In the genomic region with DNA sequence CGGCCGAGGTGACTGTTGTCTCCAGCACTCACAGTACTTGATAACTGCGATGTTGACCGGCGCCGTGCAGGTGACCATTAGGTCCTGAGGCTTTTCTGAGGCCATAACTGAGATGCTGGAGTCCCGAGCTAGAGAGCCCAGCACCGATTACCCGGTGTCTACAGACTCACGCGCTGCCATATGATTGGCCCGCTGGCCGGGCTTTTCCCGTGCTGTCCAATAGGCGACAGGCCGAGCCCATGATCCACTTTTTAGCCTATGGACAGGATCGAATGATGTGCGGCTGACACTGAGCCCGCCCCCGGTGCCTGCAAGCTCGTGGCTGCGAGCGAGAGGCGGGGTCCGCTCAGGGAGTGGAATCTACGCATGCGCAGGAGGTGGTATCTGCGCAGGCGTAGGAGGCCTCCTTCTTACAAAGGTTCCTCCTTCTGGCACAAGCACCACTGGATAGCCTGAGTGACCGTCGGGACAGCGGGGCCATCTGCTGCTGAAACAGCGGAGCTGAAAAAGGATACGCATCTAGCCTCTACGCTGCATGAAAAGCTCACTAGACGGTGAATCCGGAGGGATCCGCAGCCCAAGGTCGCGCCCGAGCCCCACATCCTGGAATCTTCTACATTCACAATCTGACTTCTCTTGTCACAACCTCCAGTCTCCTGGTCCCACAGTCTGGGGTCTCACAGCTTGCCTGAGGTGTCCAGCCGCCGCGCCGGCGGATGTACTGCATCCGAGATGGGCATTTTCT, we compare ENCODE assay signal across 1 mouse cellular context.
TF ChIP-seq lines count a peak whose summit lies in the region.

Mvd (minus strand) TSS at position 161 of the 745 bp plus-strand sequence.

TF ChIP-seq in myocyte, 11 proteins besides CTCF, POLR2A, EP300 and RAD21 (continued from another document):
- TF ChIP-seq MAX (IDR thresholded peaks at IDR 0.05; ENCODE audit: low read depth), result no peak
